Mouse (Mus musculus) cortical plate, adult 2 months (tissue): ENCODE measurements around the gene Vmn1r194.

Experiments
- CTCF ChIP-seq: fragments of 200-500 bp; IDR thresholded peaks from 2 replicates; pipeline ENCODE4 v1.5.1; 2011; ENCODE audit warnings: mild to moderate bottlenecking, control low read depth, low read length; ENCODE audit not compliant: insufficient read depth; ENCODE audit errors: extremely low read depth
- POLR2A ChIP-seq: fragments of 200-500 bp; IDR thresholded peaks from 2 replicates; pipeline ENCODE4 v1.6.1; 2011; ENCODE audit warnings: mild to moderate bottlenecking, low read length, control low read depth; ENCODE audit not compliant: insufficient read depth; ENCODE audit errors: extremely low read depth

DNA sequence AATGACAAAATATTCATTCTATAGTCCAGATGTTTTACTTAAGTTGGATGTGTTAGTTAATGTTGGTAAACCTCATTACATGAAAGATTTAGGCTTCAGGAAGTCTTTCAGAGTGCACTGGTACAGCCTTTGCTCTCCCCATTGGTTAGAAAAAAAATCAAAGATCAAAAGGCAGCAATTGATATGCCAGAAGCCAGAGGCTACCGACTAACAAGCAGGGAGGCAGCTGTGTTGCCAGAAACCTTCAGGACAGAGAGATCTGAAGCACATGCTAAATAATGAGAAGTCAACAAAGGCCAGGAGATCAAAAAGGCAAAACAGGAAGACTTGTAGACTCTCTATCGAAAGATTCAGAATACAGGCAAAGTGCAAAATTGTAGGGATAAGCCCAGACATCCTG, 27.7 kb downstream of the Vmn1r194 start:
- TF ChIP-seq POLR2A, result no peak
- no peak for TF ChIP-seq CTCF
